Mouse (Mus musculus) thymus, adult 2 months (tissue): ENCODE data around the gene Traf1. TPM values are rescaled to one million over a fixed set of nuclear protein-coding genes. Genes with fewer than 3 reads are reported as not detected.
A peak's percentile ranks its signal among the peaks of the same experiment; 100 is the strongest.

Source experiments
- DNase-seq: peaks from one replicate; pipeline ENCODE4 v3.0.0; 2021
- H3K27ac ChIP-seq: fragments of 200-500 bp; 2 replicates; pipeline ENCODE4 v1.5.1; 2012; ENCODE audit warnings: low read length, control low read depth; ENCODE audit not compliant: control insufficient read depth, insufficient read depth
- H3K27me3 ChIP-seq: fragments of 200-500 bp; 2 replicates; pipeline ENCODE4 v1.6.1; 2012; ENCODE audit warnings: mild to moderate bottlenecking, low read length, moderate library complexity, mixed read lengths; ENCODE audit not compliant: control insufficient read depth, insufficient read depth
- H3K36me3 ChIP-seq: fragments of 200-500 bp; 2 replicates; pipeline ENCODE4 v1.6.1; 2012; ENCODE audit warnings: mild to moderate bottlenecking, low read length, moderate library complexity; ENCODE audit not compliant: control insufficient read depth, insufficient read depth
- H3K4me1 ChIP-seq: fragments of 200-500 bp; replicated peaks from 2 replicates; pipeline ENCODE4 v1.6.1; 2012; ENCODE audit warnings: low read length; ENCODE audit not compliant: control insufficient read depth, insufficient read depth
- H3K4me3 ChIP-seq: fragments of 200-500 bp; 2 replicates; pipeline ENCODE4 v1.5.1; 2012; ENCODE audit warnings: mild to moderate bottlenecking, low read length, control low read depth, moderate library complexity; ENCODE audit not compliant: control insufficient read depth, insufficient read depth
- CTCF ChIP-seq: fragments of 200-500 bp; IDR thresholded peaks from 2 replicates; pipeline ENCODE4 v1.5.1; 2012; ENCODE audit warnings: mild to moderate bottlenecking, control low read depth, low read length, moderate library complexity, borderline replicate concordance; ENCODE audit not compliant: control insufficient read depth, poor library complexity, insufficient read depth; ENCODE audit errors: extremely low read depth
- POLR2A ChIP-seq: fragments of 200-500 bp; IDR thresholded peaks from 2 replicates; pipeline ENCODE4 v1.6.1; 2012; ENCODE audit warnings: mild to moderate bottlenecking, low read length, control low read depth, moderate library complexity; ENCODE audit not compliant: control insufficient read depth, poor library complexity, insufficient read depth; ENCODE audit errors: extremely low read depth
- WGBS: fragments of 180-500 bp; shearing (Covaris S2); methylation state at CpG from one replicate; pipeline ENCODE4 v1.1.7; 2018; 5-methylcytosine and 5-hydroxymethylcytosine counted together
- polyA plus RNA-seq: library from polyadenylated mRNA; depleted of rRNA; stranded (reverse); fragments of >200 nt; gene quantifications from 2 replicates; pipeline ENCODE4 v1.2.3, GENCODE M21; 2012

Traf1 gene
- polyA plus RNA-seq, 1 experiment = 80.4 TPM

GRCm38 (mm10) chr2:34906426-34906825 lies 55.1 kb downstream of the Traf1 start:
- H3K36me3 ChIP-seq = no peaks in the 10 kb centered on the region
- DNase-seq = no peak
- peaks cover 21% of the 10 kb centered on the region for H3K4me1 ChIP-seq
- no peaks in the 10 kb centered on the region for H3K27me3 ChIP-seq
- TF ChIP-seq CTCF (no peak), POLR2A (no peak)
- no peak overlapping the region for H3K4me3 ChIP-seq
- no peak overlapping the region; the same call in 1 of the 2 replicates for H3K27ac ChIP-seq
- 94% methylated on average over 6 of the region's 6 CpGs for WGBS

DNA sequence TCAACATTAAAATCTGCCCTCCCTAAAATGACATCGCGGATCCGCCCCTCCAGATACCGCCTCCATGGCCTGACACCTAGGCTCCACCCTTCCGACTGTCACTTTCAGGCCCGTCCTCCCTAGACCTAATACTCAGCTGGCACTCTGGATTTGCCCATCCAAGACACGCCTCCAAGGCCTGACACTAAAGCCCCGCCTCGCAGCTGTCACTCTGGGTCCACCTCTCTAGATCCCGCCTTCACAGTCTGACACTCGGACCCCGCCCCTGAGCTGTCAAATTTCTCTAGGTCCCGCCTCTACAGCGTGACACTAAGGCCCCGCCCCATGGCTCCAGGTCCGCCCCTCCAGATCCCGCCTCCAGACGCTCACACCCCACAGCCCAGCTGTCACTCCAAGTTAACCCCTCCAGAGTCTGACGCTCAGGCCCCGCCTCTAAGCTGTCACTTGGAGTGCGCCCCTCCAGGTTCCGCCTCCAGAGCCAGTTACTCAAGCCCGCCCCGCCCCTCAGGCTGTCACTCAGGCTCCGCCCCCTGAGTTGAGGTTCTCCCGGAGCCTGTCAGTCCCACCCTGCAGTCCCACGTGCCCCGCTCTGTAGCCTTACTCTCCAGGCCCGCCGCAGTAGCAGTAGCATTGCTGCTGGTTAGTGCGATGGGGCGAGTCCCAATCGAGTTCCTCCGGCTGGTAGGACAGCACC lies 56.6 kb downstream of the Traf1 start:
- Histone ChIP-seq H3K27ac (no peak overlapping the region), H3K27me3 (no peaks in the 10 kb centered on the region), H3K4me1 (peaks cover 21% of the 10 kb centered on the region), H3K36me3 (no peaks in the 10 kb centered on the region), H3K4me3 (peak overlapping the region; percentile 42)
- peak; percentile 97 for DNase-seq
- 3% methylated on average over 34 of the region's 34 CpGs for WGBS
- TF ChIP-seq POLR2A = peak; percentile 41; the same call in 1 of the 2 replicates
- TF ChIP-seq CTCF = peak; percentile 67; the same call in 1 of the 2 replicates

- DNase-seq = no peak
- WGBS = 95% methylated on average over 4 of the region's 4 CpGs
- H3K27ac ChIP-seq = no peak overlapping the region
- no peaks in the 10 kb centered on the region for H3K27me3 ChIP-seq
- peaks cover 21% of the 10 kb centered on the region for H3K4me1 ChIP-seq
- H3K36me3 ChIP-seq = 0 out of 2 replicates have a peak, but pooled peaks cover 2% of the 10 kb centered on the region
- H3K4me3 ChIP-seq = no peak overlapping the region
- no peak for TF ChIP-seq CTCF
- TF ChIP-seq POLR2A = no peak
These were observed 57.7 kb downstream of the Traf1 start for GRCm38 (mm10) chr2:34903652-34904405.

- H3K36me3 ChIP-seq = 0 out of 2 replicates have a peak, but pooled peaks cover 5% of the 10 kb centered on the region
- H3K4me1 ChIP-seq = peaks cover 21% of the 10 kb centered on the region
These were observed 58.4 kb downstream of the Traf1 start for GRCm38 (mm10) chr2:34903191-34903590.

DNA sequence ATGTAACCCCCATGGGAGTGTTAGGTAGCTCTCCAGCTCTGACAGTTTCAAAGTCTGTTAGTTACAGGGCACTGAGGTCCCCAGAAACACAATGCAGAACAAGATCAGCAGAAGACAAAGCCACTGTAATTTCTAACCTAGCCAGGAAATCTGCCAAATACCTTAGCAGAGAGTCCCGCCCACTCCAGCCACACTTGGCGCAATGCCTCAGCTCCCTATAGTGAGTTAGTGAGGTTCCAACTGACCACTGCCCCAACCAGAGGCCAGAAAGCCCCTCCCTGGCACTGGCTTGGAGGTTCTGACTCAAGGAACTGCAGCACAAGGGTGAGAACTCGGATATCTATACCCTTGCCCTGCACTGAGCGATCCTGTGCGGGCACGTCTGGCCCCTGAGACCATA lies 58.8 kb downstream of the Traf1 start:
- no peak for TF ChIP-seq POLR2A
- TF ChIP-seq CTCF = no peak
- WGBS = over 99% methylated on average over 6 of the region's 6 CpGs
- no peak overlapping the region for H3K27ac ChIP-seq
- 0 out of 2 replicates have a peak, but pooled peaks cover 7% of the 10 kb centered on the region for H3K36me3 ChIP-seq
- H3K27me3 ChIP-seq = no peaks in the 10 kb centered on the region
- no peak overlapping the region for H3K4me3 ChIP-seq
- peaks cover 18% of the 10 kb centered on the region for H3K4me1 ChIP-seq
- no peak for DNase-seq

More at GRCm38 (mm10) chr2:34903191-34903590, 58.4 kb downstream of the Traf1 start:
- WGBS = 96% methylated on average over 7 of the region's 7 CpGs
- no peaks in the 10 kb centered on the region for H3K27me3 ChIP-seq
- H3K27ac ChIP-seq = no peak overlapping the region
- no peak for TF ChIP-seq POLR2A
- H3K4me3 ChIP-seq = no peak overlapping the region
- DNase-seq = no peak

GRCm38 (mm10) chr2:34901726-34902125 lies 59.8 kb downstream of the Traf1 start:
- Histone ChIP-seq H3K4me1 (peaks cover 10% of the 10 kb centered on the region), H3K36me3 (peaks cover 7% of the 10 kb centered on the region; the same call in 1 of the 2 replicates), H3K27ac (no peak overlapping the region), H3K4me3 (no peak overlapping the region), H3K27me3 (no peaks in the 10 kb centered on the region)
- 89% methylated on average over 4 of the region's 4 CpGs for WGBS
- DNase-seq = no peak
- TF ChIP-seq CTCF = no peak
- no peak for TF ChIP-seq POLR2A
